In genomic region chr15:85497548-85497947, GRCm38 (mm10) we compare ENCODE assay signal across 22 mouse cellular contexts. TPM values are rescaled to one million over a fixed set of nuclear protein-coding genes. Genes with fewer than 3 reads are reported as not detected.
DNase-seq lines count a peak whose midpoint lies in the region; ATAC-seq lines count a peak whose summit lies in the region.
"Had no signal": no experiment of that assay in that cellular context is flagged by ENCODE, and none has a peak within 500 bp of the region (broad histone marks: within the 10 kb centered on the region; RNA-seq: fewer than 3 reads in every experiment).

No protein-coding gene starts in this region.

- H3K27me3 ChIP-seq in midbrain, embryonic 11.5 days (ENCODE audit: control insufficient read depth, insufficient read depth, low read length) = no peaks in the 10 kb centered on the region; the same call in none of the 2 replicates
- no peaks in the 10 kb centered on the region for H3K27me3 ChIP-seq in midbrain, embryonic 16.5 days (ENCODE audit: control insufficient read depth, insufficient read depth, low read depth, low read length)
- 0 out of 2 replicates have a peak, but pooled peaks cover 2% of the 10 kb centered on the region for H3K27me3 ChIP-seq in forebrain, embryonic 12.5 days
- 0 out of 2 replicates have a peak, but pooled peaks cover 4% of the 10 kb centered on the region for H3K27me3 ChIP-seq in hindbrain, embryonic 13.5 days
- no peaks in the 10 kb centered on the region for H3K27me3 ChIP-seq in neural tube, embryonic 14.5 days (ENCODE audit: control insufficient read depth, insufficient read depth, low read length)
- H3K27me3 ChIP-seq in intestine, embryonic 15.5 days (replicated peaks) = 0 out of 2 replicates have a peak, but pooled peaks cover 5% of the 10 kb centered on the region

- ATAC-seq in midbrain, embryonic 11.5 days (ENCODE audit: low FRiP score) = no peak; the same call in 1 of the 2 replicates
- no peak for ATAC-seq in midbrain, embryonic 16.5 days
- ATAC-seq in forebrain, embryonic 12.5 days (ENCODE audit: low FRiP score) = peak; percentile 12
- ATAC-seq in hindbrain, embryonic 13.5 days (ENCODE audit: low FRiP score) = no peak
- ATAC-seq in neural tube, embryonic 14.5 days (ENCODE audit: low read depth) = 0 out of 2 replicates have a peak, but pooled peaks have one; percentile 16
- ATAC-seq in intestine, embryonic 15.5 days = no peak
- ATAC-seq: lung, postnatal 0 days had no signal

- H3K36me3 ChIP-seq in midbrain, embryonic 11.5 days (ENCODE audit: control insufficient read depth, insufficient read depth, low read length) = no peaks in the 10 kb centered on the region
- no peaks in the 10 kb centered on the region for H3K36me3 ChIP-seq in midbrain, embryonic 16.5 days (ENCODE audit: control insufficient read depth, insufficient read depth, low read length)
- no peaks in the 10 kb centered on the region for H3K36me3 ChIP-seq in forebrain, embryonic 12.5 days (replicated peaks)
- no peaks in the 10 kb centered on the region for H3K36me3 ChIP-seq in hindbrain, embryonic 13.5 days
- no peaks in the 10 kb centered on the region for H3K36me3 ChIP-seq in neural tube, embryonic 14.5 days (ENCODE audit: control insufficient read depth, insufficient read depth, low read length)
- H3K36me3 ChIP-seq in intestine, embryonic 15.5 days = no peaks in the 10 kb centered on the region
- H3K36me3 ChIP-seq: embryonic facial prominence, embryonic 12.5 days; heart, embryonic 12.5 days had no signal

- no peak overlapping the region for H3K4me3 ChIP-seq in midbrain, embryonic 11.5 days (ENCODE audit: low read depth, low read length)
- H3K4me3 ChIP-seq in midbrain, embryonic 16.5 days (ENCODE audit: low read depth, low read length) = no peak overlapping the region
- H3K4me3 ChIP-seq in forebrain, embryonic 12.5 days (replicated peaks) = no peak overlapping the region
- no peak overlapping the region for H3K4me3 ChIP-seq in hindbrain, embryonic 13.5 days
- H3K4me3 ChIP-seq in neural tube, embryonic 14.5 days (ENCODE audit: low read depth, low read length) = no peak overlapping the region
- H3K4me3 ChIP-seq in intestine, embryonic 15.5 days (replicated peaks) = no peak overlapping the region
- H3K4me3 ChIP-seq: embryonic facial prominence, embryonic 12.5 days; erythroblast, embryonic 14.5 days; heart, embryonic 12.5 days had no signal

- DNase-seq in midbrain, embryonic 11.5 days (ENCODE audit: low spot score, missing footprints) = no peak
- DNase-seq in right cerebral cortex, adult 2 months (ENCODE audit: low spot score in 2 of 2) = no peak
- DNase-seq: adrenal gland, postnatal 36 days; B cell, adult 2 months; cerebellum, adult 18-20 months; cerebellum, postnatal 36 days; heart, postnatal 14 days; kidney, adult 2 months; liver had no signal

- H3K4me1 ChIP-seq in midbrain, embryonic 11.5 days (ENCODE audit: control insufficient read depth, insufficient read depth, low read length) = peaks cover 29% of the 10 kb centered on the region
- peaks cover 10% of the 10 kb centered on the region for H3K4me1 ChIP-seq in midbrain, embryonic 16.5 days (ENCODE audit: control insufficient read depth, insufficient read depth, low read length)
- peaks cover 55% of the 10 kb centered on the region for H3K4me1 ChIP-seq in forebrain, embryonic 12.5 days
- H3K4me1 ChIP-seq in hindbrain, embryonic 13.5 days (replicated peaks) = peaks cover 41% of the 10 kb centered on the region
- peaks cover 13% of the 10 kb centered on the region; the same call in 1 of the 2 replicates for H3K4me1 ChIP-seq in neural tube, embryonic 14.5 days (ENCODE audit: control insufficient read depth, insufficient read depth, low read length)
- H3K4me1 ChIP-seq in intestine, embryonic 15.5 days (replicated peaks) = no peaks in the 10 kb centered on the region
- H3K4me1 ChIP-seq: heart, embryonic 12.5 days had no signal

- H3K4me2 ChIP-seq in midbrain, embryonic 11.5 days = no peak overlapping the region
- no peak overlapping the region for H3K4me2 ChIP-seq in midbrain, embryonic 16.5 days (ENCODE audit: low read length)
- H3K4me2 ChIP-seq in forebrain, embryonic 12.5 days = peak overlapping the region; percentile 34; the same call in 1 of the 2 replicates
- H3K4me2 ChIP-seq in hindbrain, embryonic 13.5 days = no peak overlapping the region
- H3K4me2 ChIP-seq in neural tube, embryonic 14.5 days (ENCODE audit: low read depth, low read length) = no peak overlapping the region
- no peak overlapping the region for H3K4me2 ChIP-seq in intestine, embryonic 15.5 days (replicated peaks)
- H3K4me2 ChIP-seq: embryonic facial prominence, embryonic 12.5 days; heart, embryonic 12.5 days had no signal

- H3K9me3 ChIP-seq in midbrain, embryonic 11.5 days (ENCODE audit: control insufficient read depth, low read length) = no peaks in the 10 kb centered on the region
- H3K9me3 ChIP-seq in midbrain, embryonic 16.5 days (replicated peaks; ENCODE audit: control insufficient read depth, low read length, poor library complexity, severe bottlenecking) = no peaks in the 10 kb centered on the region
- H3K9me3 ChIP-seq in forebrain, embryonic 12.5 days = no peaks in the 10 kb centered on the region
- H3K9me3 ChIP-seq in hindbrain, embryonic 13.5 days = no peaks in the 10 kb centered on the region
- no peaks in the 10 kb centered on the region for H3K9me3 ChIP-seq in neural tube, embryonic 14.5 days (ENCODE audit: control insufficient read depth, low read length)
- no peaks in the 10 kb centered on the region for H3K9me3 ChIP-seq in intestine, embryonic 15.5 days
- H3K9me3 ChIP-seq: embryonic facial prominence, embryonic 12.5 days; heart, embryonic 12.5 days had no signal

- peak overlapping the region; percentile 86 for H3K27ac ChIP-seq in midbrain, embryonic 11.5 days (ENCODE audit: low read depth, low read length)
- H3K27ac ChIP-seq in midbrain, embryonic 16.5 days (ENCODE audit: low read length) = no peak overlapping the region
- H3K27ac ChIP-seq in forebrain, embryonic 12.5 days = peak overlapping the region; percentile 90
- H3K27ac ChIP-seq in hindbrain, embryonic 13.5 days = peak overlapping the region; percentile 69; the same call in 1 of the 2 replicates
- H3K27ac ChIP-seq in neural tube, embryonic 14.5 days (ENCODE audit: low read depth, low read length) = no peak overlapping the region
- H3K27ac ChIP-seq in intestine, embryonic 15.5 days = no peak overlapping the region
- H3K27ac ChIP-seq: embryonic facial prominence, embryonic 12.5 days; stomach, postnatal 0 days had no signal

- no peak overlapping the region for H3K9ac ChIP-seq in midbrain, embryonic 11.5 days (ENCODE audit: low read length)
- no peak overlapping the region for H3K9ac ChIP-seq in midbrain, embryonic 16.5 days (ENCODE audit: low read depth, low read length)
- no peak overlapping the region for H3K9ac ChIP-seq in forebrain, embryonic 12.5 days
- H3K9ac ChIP-seq in hindbrain, embryonic 13.5 days = no peak overlapping the region
- no peak overlapping the region for H3K9ac ChIP-seq in neural tube, embryonic 14.5 days (replicated peaks; ENCODE audit: low read depth, low read length)
- H3K9ac ChIP-seq in intestine, embryonic 15.5 days = no peak overlapping the region
- H3K9ac ChIP-seq: embryonic facial prominence, embryonic 12.5 days; heart, embryonic 12.5 days had no signal

- 82% methylated on average over 4 of the region's 4 CpGs for WGBS in midbrain, embryonic 11.5 days
- WGBS in midbrain, embryonic 16.5 days = 80% methylated on average over 4 of the region's 4 CpGs
- 78% methylated on average over 4 of the region's 4 CpGs for WGBS in forebrain, embryonic 12.5 days
- 70% methylated on average over 4 of the region's 4 CpGs for WGBS in hindbrain, embryonic 13.5 days
- 75% methylated on average over 4 of the region's 4 CpGs for WGBS in neural tube, embryonic 14.5 days
- WGBS in intestine, embryonic 15.5 days = 86% methylated on average over 4 of the region's 4 CpGs

RNA-seq across cellular contexts. Expression of gene 7530416G11Rik, which starts 5.5 kb away (rescaled TPM):
- polyA plus RNA-seq in midbrain, embryonic 11.5 days (2014; fragmentation: Nextera tagmentation; extraction: Ambion mirVana) = not detected in 2 replicates
- polyA plus RNA-seq in midbrain, embryonic 16.5 days (2015; fragmentation: Nextera tagmentation; extraction: Ambion mirVana) = not detected in 2 replicates
- not detected in 2 replicates for polyA plus RNA-seq in forebrain, embryonic 12.5 days (2016; fragmentation: Nextera tagmentation; extraction: Ambion mirVana)
- polyA plus RNA-seq in hindbrain, embryonic 13.5 days (2015; fragmentation: Nextera tagmentation; extraction: Ambion mirVana) = not detected in 2 replicates
- polyA plus RNA-seq in neural tube, embryonic 14.5 days (2014; fragmentation: Nextera tagmentation; extraction: Ambion mirVana) = not detected in 2 replicates
- polyA plus RNA-seq in intestine, embryonic 15.5 days (2015; fragmentation: Nextera tagmentation; extraction: Ambion mirVana) = not detected in 2 replicates
- polyA plus RNA-seq: embryonic facial prominence, embryonic 12.5 days; erythroblast, embryonic 14.5 days; gonadal fat pad, adult 2 months; heart, embryonic 12.5 days; kidney, adult 2 months; liver, embryonic 16.5 days; lung, postnatal 0 days; stomach, postnatal 0 days; thymus, postnatal 0 days had no signal

Comparison
In these comparisons a context has a peak if more than half of its experiments do, and no peak if none do; other contexts are left out.
1. H3K27ac ChIP-seq: peak in midbrain, embryonic 11.5 days (single experiment), forebrain, embryonic 12.5 days (single experiment) and hindbrain, embryonic 13.5 days (single experiment); none in midbrain, embryonic 16.5 days (single experiment), neural tube, embryonic 14.5 days (single experiment) and intestine, embryonic 15.5 days (single experiment).
2. ATAC-seq: peak in forebrain, embryonic 12.5 days (single experiment) and neural tube, embryonic 14.5 days (single experiment); none in midbrain, embryonic 11.5 days (single experiment), midbrain, embryonic 16.5 days (single experiment), hindbrain, embryonic 13.5 days (single experiment) and intestine, embryonic 15.5 days (single experiment).